Mouse (Mus musculus) C2C12 (cell line): Measurements from ENCODE around the gene Map2k6. TPM values are rescaled to one million over a fixed set of nuclear protein-coding genes. Genes with fewer than 3 reads are reported as not detected.

Experiments
- H3K27me3 ChIP-seq: one replicate; pipeline ENCODE4 v1.6.1; 2011; ENCODE audit not compliant: control insufficient read depth, insufficient read depth, insufficient read length
- H3K36me3 ChIP-seq: one replicate; pipeline ENCODE4 v1.6.1; 2011; ENCODE audit not compliant: control insufficient read depth, insufficient read depth
- H3K4me3 ChIP-seq: one replicate; pipeline ENCODE4 v1.5.1; 2011; ENCODE audit warnings: mild to moderate bottlenecking, control low read depth; ENCODE audit not compliant: poor library complexity, insufficient read depth, severe bottlenecking
- H3K79me2 ChIP-seq: one replicate; pipeline ENCODE4 v1.6.1; 2011; ENCODE audit not compliant: control insufficient read depth, insufficient read depth
- H3K79me3 ChIP-seq: one replicate; pipeline ENCODE4 v1.6.1; 2011; ENCODE audit warnings: low read depth, control low read depth
- H3ac ChIP-seq: one replicate; pipeline ENCODE3; 2011; ENCODE audit warnings: low read depth; ENCODE audit not compliant: control insufficient read depth, insufficient read length
- CEBPB ChIP-seq: IDR thresholded peaks from one replicate; pipeline ENCODE4 v1.6.1; 2011; ENCODE audit warnings: low read depth, mild to moderate bottlenecking, control low read depth, moderate library complexity
- CTCF ChIP-seq: IDR thresholded peaks from one replicate; pipeline ENCODE4 v1.5.1; 2011; ENCODE audit not compliant: control insufficient read depth, insufficient read depth, insufficient read length
- FOSL1 ChIP-seq: IDR thresholded peaks from one replicate; pipeline ENCODE4 v1.8.0; 2011; ENCODE audit warnings: mild to moderate bottlenecking, low read length; ENCODE audit not compliant: poor library complexity, insufficient read depth, severe bottlenecking
- MAX ChIP-seq: IDR thresholded peaks from one replicate; pipeline ENCODE4 v1.6.1; 2011; ENCODE audit warnings: mild to moderate bottlenecking, control low read depth
- MYOD1 ChIP-seq: IDR thresholded peaks from one replicate; pipeline ENCODE4 v1.6.1; 2011; ENCODE audit warnings: low read depth; ENCODE audit not compliant: control insufficient read depth, insufficient read length
- MYOG ChIP-seq: IDR thresholded peaks from one replicate; pipeline ENCODE4 v1.6.1; 2011; ENCODE audit not compliant: control insufficient read depth, insufficient read length; ENCODE audit errors: extremely low read depth
- USF1 ChIP-seq: IDR thresholded peaks from one replicate; pipeline ENCODE4 v1.6.1; 2011; ENCODE audit warnings: low read depth, mild to moderate bottlenecking, control low read depth, moderate library complexity
- polyA plus RNA-seq: library from polyadenylated mRNA; unstranded; fragments of >200 nt; fragmentation: generic; extraction: Trizol; gene quantifications from one replicate; pipeline ENCODE4 v1.2.1, GENCODE M21; 2012; ENCODE audit warnings: missing spikeins

The Map2k6 gene
- polyA plus RNA-seq, 1 experiment = 4.8 TPM

DNA sequence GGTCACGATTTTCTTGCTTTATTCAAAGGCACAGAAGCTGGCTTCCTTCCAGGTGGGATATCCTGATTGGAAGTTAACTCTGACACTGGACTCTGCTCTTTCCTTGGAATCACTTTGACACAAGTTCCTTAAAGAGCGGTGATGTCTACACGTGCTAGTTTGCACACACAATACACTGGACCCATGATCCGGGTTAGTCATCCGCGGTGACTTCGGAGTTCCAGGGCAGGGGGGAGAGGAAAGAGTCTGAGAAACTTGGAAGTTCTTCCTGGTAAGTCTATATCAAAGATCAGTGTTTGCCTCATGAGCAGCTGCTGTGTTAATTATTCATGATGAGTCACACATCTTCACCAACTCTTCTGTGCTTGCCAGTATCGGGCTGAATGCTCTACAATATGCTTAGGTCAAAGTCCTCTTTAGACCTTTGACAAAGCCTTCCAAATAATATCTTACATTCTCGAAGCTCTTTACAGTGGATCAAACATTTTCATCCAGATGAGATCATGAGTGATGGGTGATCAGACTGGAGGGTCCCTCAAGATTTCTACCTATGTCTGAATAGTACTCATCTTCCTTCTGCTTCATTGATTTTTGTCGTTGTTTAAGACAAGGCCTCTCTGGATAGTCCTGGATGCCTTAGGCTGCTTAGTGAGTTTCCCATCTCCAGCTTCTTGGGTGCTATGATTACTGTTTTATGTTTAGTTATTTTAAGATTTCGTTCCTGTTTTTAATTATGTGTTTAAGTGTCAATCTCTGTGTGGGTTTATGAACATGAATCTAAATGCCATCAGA is 145.7 kb downstream of the Map2k6 start:
- H3K79me3 ChIP-seq = no peaks in the 10 kb centered on the region
- no peaks in the 10 kb centered on the region for H3K27me3 ChIP-seq
- no peak overlapping the region for H3K4me3 ChIP-seq
- H3K36me3 ChIP-seq = no peaks in the 10 kb centered on the region
- no peaks in the 10 kb centered on the region for H3K79me2 ChIP-seq
- H3ac ChIP-seq = no peak overlapping the region
- TF ChIP-seq MYOD1 (peak; percentile 72), USF1 (no peak)

- H3K27me3 ChIP-seq = no peaks in the 10 kb centered on the region
- no peaks in the 10 kb centered on the region for H3K79me2 ChIP-seq
- H3K79me3 ChIP-seq = no peaks in the 10 kb centered on the region
- no peaks in the 10 kb centered on the region for H3K36me3 ChIP-seq
- H3K4me3 ChIP-seq = no peak overlapping the region
- no peak overlapping the region for H3ac ChIP-seq
- TF ChIP-seq MYOD1 (no peak), CTCF (no peak), CEBPB (no peak), MAX (no peak), MYOG (no peak), USF1 (no peak), FOSL1 (no peak)
Measured at GRCm38 (mm10) chr11:110545416-110545815, 146.5 kb downstream of the Map2k6 start.

DNA sequence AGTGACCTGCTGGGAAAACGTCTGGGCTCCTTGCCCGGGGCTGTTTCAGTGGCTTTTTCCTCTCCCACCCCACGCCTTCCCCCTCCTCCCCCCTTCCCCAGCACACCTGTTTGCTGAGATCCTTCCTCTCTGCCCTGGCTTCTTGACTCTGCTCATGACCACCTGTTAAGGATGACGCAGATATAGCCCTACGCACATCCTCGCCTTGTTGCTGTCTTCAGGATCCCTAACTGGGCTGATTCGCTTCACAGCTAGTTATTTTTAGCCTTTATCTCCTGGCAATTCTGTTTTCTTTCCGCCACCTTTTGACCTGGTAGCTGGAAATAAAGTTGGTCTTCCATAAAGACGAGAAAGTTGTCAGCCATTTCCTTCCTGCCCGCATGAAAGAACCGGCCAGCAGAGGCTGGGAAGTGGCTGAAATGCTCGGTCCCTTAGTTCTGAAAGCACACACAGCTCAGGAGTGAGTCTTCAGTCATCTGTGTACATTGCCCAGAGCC is 152.6 kb downstream of the Map2k6 start:
- TF ChIP-seq USF1 (no peak), MAX (no peak), FOSL1 (no peak), MYOD1 (no peak), CTCF (no peak), MYOG (no peak), CEBPB (no peak)
- no peaks in the 10 kb centered on the region for H3K79me2 ChIP-seq
- H3K36me3 ChIP-seq = no peaks in the 10 kb centered on the region
- H3ac ChIP-seq = no peak overlapping the region
- H3K4me3 ChIP-seq = no peak overlapping the region
- no peaks in the 10 kb centered on the region for H3K27me3 ChIP-seq
- no peaks in the 10 kb centered on the region for H3K79me3 ChIP-seq

- H3K36me3 ChIP-seq = no peaks in the 10 kb centered on the region
Measured at GRCm38 (mm10) chr11:110562320-110563081, 163.6 kb downstream of the Map2k6 start.

DNA sequence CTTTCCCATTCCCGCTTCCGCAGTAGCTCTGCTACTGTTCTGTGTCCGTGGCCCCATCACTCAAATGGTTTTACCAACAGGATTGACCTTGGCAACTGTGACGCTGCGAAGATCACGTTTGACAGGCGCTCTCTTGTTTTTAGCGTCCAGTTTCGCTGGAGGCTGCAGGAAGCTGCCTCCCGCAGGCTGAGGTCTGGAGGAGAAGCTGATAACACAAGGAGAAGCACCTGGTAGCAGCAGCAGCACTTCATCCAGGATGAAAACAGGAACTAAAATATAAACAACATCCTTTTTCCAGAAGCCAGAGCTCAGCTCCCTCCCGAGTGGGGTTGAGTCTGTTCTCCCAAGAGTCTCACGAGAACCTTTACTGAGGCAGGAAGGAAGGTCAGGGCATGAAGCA is 164.3 kb downstream of the Map2k6 start:
- H3ac ChIP-seq = no peak overlapping the region
- H3K36me3 ChIP-seq = no peaks in the 10 kb centered on the region
- H3K27me3 ChIP-seq = no peaks in the 10 kb centered on the region
- TF ChIP-seq MYOG (no peak), CTCF (no peak), USF1 (no peak), MAX (no peak), FOSL1 (no peak), MYOD1 (no peak), CEBPB (no peak)
- no peaks in the 10 kb centered on the region for H3K79me2 ChIP-seq
- H3K4me3 ChIP-seq = no peak overlapping the region
- H3K79me3 ChIP-seq = no peaks in the 10 kb centered on the region

More at GRCm38 (mm10) chr11:110562320-110563081, 163.6 kb downstream of the Map2k6 start:
- no peaks in the 10 kb centered on the region for H3K27me3 ChIP-seq
- no peak overlapping the region for H3K4me3 ChIP-seq
- no peak for TF ChIP-seq CEBPB
- TF ChIP-seq FOSL1 = no peak
- no peak for TF ChIP-seq MYOD1
- TF ChIP-seq MAX = no peak
- no peak for TF ChIP-seq USF1
- no peak for TF ChIP-seq MYOG
- no peak for TF ChIP-seq CTCF
- H3ac ChIP-seq = no peak overlapping the region
- H3K79me2 ChIP-seq = no peaks in the 10 kb centered on the region
- H3K79me3 ChIP-seq = no peaks in the 10 kb centered on the region

GRCm38 (mm10) chr11:110563801-110564200 is 164.9 kb downstream of the Map2k6 start:
- no peak for TF ChIP-seq FOSL1
- no peak for TF ChIP-seq CTCF
- TF ChIP-seq MYOG = no peak
- no peak for TF ChIP-seq CEBPB
- no peak for TF ChIP-seq USF1
- TF ChIP-seq MYOD1 = no peak
- no peak for TF ChIP-seq MAX
- Histone ChIP-seq H3ac (no peak overlapping the region), H3K27me3 (no peaks in the 10 kb centered on the region), H3K79me2 (no peaks in the 10 kb centered on the region), H3K36me3 (no peaks in the 10 kb centered on the region), H3K4me3 (no peak overlapping the region), H3K79me3 (no peaks in the 10 kb centered on the region)
